In the genomic region with DNA sequence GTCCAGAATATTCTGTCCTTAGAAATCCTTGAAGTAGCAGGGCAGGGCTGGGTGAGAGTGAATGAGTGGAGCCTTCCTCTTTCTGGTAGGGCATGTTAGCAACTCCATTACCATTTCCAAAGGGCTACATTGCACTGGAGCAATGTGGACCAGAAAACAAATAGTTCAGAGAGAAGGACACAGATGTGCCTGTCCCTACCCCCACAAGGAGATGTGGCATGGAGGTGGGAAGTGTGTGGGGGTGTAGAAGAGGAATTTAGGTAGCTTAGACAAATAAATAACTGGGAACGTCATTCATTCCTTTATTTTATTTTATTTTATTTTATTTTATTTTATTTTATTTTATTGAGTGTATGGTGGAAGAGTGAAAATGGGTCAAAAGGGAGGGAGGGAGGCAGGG, we compare ENCODE assay signal across 8 mouse cellular contexts.
DNase-seq lines count a peak whose midpoint lies in the region; TF ChIP-seq lines count a peak whose summit lies in the region.
"Not testable (repeated sequence)": the region's sequence is repeated elsewhere in the genome, so short reads cannot be mapped to it uniquely, and the experiment has no call there.

No protein-coding gene starts in this region.

- peak; percentile 40 to 41 for DNase-seq in B cell, adult 2 months
- peak; percentile 26 for DNase-seq in adrenal gland, adult 8-10 months
- DNase-seq in cerebellum, postnatal 36 days, result peak; percentile 9 to 28
- DNase-seq in heart, adult 9 months (ENCODE audit: low spot score in 2 of 2), result peak; percentile 51 to 63
- peak; percentile 23 to 32 for DNase-seq in layer of hippocampus, adult 18-20 months (ENCODE audit: low spot score in 2 of 2)
- DNase-seq in liver, adult 2 months (ENCODE audit: extremely low read depth, low read depth, low spot score), result peak; percentile 12
- DNase-seq in retina, postnatal 1 day, result peak; percentile 7
- peak; percentile 28 for DNase-seq in thymus, postnatal 0 days (ENCODE audit: low spot score)

- not testable (repeated sequence) for H3K36me3 ChIP-seq in liver, adult 2 months (ENCODE audit: control insufficient read depth, insufficient read depth, low read length)

- TF ChIP-seq CTCF in liver, adult 2 months (IDR thresholded peaks at IDR 0.05; ENCODE audit: low read depth, low read length), result not testable (repeated sequence)

- 40% methylated on average over 1 of the region's 1 CpGs for WGBS in liver, adult 2 months

- H3K27ac ChIP-seq in liver, adult 2 months (replicated peaks; ENCODE audit: insufficient read depth, low read depth, low read length), result not testable (repeated sequence)

- not testable (repeated sequence) for H3K9ac ChIP-seq in liver, adult 2 months (ENCODE audit: low read depth, low read length)

- TF ChIP-seq POLR2A in liver, adult 2 months (IDR thresholded peaks at IDR 0.05; ENCODE audit: extremely low read depth, insufficient read depth, low read length), result not testable (repeated sequence)

- not testable (repeated sequence) for H3K27me3 ChIP-seq in liver, adult 2 months (ENCODE audit: control insufficient read depth, insufficient read depth, low read length)

- not testable (repeated sequence) for H3K79me2 ChIP-seq in liver, adult 2 months (ENCODE audit: control insufficient read depth, insufficient read depth, low read length)

- H3K4me1 ChIP-seq in liver, adult 2 months (ENCODE audit: control insufficient read depth, insufficient read depth, low read length), result not testable (repeated sequence)

- not testable (repeated sequence) for H3K4me3 ChIP-seq in liver, adult 2 months (ENCODE audit: insufficient read depth, low read depth, low read length)

Comparison
In these comparisons a context has a peak if more than half of its experiments do, and no peak if none do; other contexts are left out.
1. DNase-seq: peak in every context shown above with its lines; median percentile 57 in heart, adult 9 months; 40 in B cell, adult 2 months; 28 in thymus, postnatal 0 days; 28 in layer of hippocampus, adult 18-20 months; 26 in adrenal gland, adult 8-10 months; 18 in cerebellum, postnatal 36 days; 12 in liver, adult 2 months; 7 in retina, postnatal 1 day.